Mouse (Mus musculus) cerebellum, postnatal 4 days (tissue): Measurements from ENCODE around the gene Znfx1.

ENCODE experiments used
- DNase-seq, 2 experiments: peaks; one replicate each; pipeline ENCODE4 v3.0.0; 2022; ENCODE audit warnings: low spot score in 2 of 2, mixed read lengths in 1 of 2

Znfx1 gene

DNA sequence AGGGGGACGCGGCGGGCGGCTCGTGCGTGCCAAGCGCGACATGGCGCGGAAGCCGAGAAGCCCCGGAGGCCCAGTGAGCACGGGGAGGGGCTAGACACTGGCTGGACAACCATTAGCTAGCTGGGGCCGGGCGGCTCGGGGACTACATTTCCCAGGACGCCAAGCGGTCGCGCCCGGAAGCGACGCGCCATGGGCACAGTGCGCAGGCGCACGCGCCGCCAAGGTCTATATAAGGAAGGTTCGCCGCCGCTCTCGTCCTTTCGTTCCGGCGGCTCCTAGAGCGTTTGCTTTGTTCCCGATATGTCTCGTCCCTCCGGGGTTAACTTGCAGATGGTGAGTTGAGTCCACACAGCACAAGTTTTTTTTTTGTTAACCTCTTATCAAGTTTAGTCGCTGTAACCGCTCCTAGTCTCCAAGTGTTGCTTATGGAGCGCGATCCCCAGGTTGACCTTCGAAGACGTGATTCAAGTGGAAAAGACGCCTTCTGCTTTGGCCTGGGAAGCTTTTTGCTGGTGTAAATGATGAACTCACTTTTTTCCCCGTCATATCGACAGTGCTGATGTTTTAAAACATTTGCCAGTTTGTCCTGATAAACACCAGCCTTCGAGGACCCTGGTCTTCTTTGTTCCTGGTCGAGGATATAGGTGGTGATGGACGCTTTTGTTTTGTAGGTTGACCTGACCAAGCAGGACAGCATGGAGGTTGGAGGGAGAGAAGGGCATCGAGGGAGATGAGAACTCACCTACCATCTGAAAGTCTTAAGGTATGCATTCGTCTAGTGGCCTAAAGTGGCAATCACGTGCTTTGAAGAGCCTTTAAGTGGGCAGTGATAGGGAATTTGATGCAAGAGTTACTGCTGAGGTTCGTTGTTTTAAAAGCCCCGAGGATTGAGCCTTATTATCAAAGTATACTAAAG lies at the start of gene Znfx1:
TSS of gene Znfx1 (minus strand) at position 51 of the 916 bp plus-strand sequence.
- DNase-seq: peak; percentile 98 to 99

DNA sequence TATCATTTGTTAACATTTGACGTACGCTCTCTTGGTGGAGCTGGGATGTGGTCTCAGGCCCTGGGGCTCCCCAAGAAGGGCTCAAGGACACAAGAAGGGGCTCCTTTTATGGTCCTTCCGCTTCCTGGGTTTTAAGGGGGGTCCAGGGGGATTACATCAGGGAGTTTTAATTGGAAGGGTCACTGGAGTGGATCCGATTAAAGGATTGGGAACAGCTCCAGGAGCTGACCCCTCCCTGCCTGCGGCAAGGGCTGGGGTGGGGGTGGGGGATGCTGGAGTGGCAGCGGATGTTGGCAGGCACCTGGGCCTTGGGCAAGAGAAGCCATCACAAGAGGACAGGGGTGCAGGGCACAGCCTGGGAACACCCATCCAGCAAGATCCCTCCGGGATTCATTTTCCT lies 49.4 kb upstream of the Znfx1 start:
- DNase-seq: peak in 1 of 2 experiments; percentile 32

DNA sequence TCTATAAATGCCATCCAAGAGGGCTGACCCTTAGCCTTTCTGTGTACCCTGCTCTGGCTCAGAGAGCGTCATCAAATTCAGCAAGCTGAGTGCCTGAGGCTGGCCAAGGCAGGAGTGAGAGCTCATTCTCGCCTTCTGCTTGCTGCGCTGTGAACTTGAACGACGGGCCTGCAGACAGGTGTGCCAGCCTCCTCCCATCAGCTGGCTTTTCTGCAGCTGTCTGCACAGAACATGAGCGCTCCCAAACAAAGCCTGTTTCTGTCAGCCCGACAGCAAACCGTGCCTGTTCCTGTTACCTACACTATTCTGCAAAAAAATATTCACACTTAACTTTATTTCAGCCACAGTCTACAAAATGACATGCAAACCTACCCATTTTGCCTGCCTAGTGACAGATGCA lies 46.7 kb upstream of the Znfx1 start:
- DNase-seq: no peak

DNA sequence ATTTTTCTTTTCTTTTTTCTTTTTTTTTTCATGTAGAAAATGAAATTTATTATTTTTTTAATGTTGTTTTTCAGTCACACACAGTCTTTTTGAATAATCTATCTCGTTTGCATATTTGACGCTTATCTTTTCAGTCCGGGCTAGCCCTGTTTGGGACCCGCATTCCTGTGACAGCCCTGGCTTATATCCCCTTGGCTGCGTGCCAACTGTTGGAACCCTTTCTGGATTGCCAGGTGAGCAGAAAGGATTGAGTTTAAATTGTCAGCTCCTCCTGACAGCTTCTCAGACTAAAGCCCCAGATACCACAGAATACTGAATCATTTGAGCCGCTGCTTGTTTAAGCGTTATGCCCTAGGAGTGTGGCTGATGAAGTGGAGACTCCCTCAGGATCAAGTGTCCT lies 40.7 kb upstream of the Znfx1 start:
- peak in 1 of 2 experiments; percentile 20 for DNase-seq

DNA sequence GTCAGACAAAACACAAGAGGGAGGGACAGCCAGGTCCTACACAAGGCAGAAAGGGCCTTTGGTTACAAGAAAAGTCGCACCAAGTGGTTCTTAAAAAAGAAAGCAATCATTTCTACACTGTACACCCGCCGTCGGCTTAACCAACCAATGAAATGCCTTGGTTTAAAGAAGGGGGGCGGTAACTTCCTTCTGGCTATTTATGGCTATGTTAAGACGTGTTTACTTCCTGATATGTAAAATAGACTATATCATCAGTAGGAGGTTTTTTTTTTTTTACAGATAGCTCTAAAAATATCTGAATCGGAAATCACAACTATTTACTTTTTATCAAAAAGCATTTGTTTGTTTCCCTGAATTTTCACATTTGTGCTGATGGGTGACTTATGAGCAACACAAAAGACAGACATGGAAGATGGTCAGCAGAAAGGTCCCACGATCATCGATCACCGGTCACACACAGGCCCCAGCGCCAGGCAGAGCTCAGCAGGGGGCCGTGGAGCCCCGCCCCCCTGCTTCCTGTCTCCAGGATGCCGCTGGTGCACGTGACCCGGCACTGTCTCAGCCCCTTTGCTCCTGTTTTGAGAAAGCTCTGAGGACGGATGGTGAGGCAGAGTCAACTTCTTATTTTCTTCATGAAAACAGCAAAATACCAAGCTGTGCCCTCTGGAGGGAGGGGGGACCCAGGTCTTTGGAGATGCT lies 39.1 kb upstream of the Znfx1 start:
- no peak for DNase-seq

DNA sequence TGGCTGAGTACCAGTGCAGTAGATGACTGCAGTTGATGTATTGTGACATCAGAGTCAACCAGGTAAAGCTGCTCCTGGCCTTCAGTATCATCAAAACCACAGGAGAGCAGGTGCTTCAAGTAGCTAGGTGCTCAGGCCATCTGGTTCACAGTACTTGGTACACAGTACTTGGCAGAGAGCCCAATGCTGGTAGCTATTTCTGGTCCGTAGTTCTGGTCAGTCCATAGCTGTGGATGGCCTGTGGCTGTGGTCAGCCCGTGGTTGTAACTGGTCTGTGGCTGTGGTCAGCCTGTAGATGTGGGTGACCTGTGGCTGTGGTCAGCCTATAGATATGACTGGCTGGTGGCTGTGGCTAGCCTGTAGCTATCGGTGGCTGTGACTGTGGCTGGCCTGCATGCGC lies 31.9 kb upstream of the Znfx1 start:
- DNase-seq: no peak

DNA sequence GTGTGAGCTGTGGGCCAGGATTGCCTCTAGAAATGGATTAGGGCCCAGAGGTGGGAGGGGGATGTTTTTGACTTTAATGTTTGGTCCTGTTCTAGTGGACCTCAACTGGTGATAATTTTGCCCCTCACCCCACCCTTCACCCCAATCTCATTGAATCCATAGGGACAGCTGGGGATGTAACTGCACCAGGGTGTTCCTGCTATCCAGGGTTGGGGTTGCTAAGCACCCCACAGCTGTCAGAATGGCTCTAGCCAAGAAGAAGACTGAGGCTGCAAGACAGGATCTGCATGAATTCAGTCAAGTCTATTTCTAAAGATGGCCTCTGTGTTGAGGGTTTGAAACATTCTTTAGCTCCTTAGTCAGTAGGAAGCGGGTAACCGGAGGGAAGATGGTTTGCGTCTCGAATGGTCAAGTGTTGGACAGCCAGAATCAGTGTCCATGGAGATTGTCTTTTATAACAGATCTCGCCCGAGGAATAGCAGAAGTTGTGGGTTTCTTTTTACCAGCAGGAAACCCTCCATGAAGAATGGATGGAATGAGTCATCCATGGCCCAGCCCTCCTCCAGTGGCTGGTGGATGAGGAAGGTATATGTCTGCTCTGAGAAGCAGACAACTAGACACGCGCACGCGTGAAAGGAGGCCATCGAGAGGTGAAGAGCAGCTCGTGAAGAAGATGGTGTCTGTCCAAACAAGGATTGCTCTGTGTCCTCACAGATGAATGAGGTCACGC lies 30.5 kb upstream of the Znfx1 start:
- DNase-seq: no peak

DNA sequence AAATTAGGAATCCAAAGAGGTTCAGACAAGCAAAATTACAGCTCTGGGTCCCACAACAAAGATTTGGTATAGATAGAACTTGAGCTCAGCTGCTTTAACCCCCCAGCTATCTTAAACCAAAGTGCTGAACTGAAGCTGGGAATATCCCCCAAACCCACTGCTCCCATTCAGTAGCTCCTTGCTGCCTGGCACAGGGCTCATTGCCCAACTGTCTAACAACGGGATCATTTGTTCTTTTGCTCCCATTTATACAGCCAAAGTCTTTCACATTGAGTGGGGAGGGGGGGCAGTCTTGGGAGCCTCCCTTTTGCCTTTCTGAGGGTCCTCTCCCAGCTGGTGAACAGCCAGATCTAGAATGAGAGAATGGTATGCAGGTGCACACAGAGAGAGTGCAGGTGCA lies 27.5 kb upstream of the Znfx1 start:
- DNase-seq: no peak

DNA sequence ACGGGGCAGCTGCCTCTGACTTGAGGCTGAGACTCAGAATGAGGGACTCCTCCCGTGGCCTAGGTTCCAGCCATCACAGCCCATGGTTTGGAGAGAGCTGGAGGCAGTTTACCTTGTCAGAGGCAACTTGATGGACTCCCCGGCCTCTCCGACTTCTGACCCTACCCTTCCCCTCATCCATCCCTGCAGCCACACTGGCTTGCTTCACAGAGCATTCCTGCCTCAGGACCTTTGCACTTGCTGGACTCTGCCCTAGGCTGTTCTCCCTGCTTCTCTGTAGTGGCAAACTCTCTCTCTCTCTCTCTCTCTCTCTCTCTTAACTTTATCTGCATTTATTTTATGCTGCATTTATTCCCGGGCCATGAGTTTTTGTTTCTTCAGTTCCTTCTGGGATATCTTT lies 24.0 kb upstream of the Znfx1 start:
- DNase-seq: no peak

DNA sequence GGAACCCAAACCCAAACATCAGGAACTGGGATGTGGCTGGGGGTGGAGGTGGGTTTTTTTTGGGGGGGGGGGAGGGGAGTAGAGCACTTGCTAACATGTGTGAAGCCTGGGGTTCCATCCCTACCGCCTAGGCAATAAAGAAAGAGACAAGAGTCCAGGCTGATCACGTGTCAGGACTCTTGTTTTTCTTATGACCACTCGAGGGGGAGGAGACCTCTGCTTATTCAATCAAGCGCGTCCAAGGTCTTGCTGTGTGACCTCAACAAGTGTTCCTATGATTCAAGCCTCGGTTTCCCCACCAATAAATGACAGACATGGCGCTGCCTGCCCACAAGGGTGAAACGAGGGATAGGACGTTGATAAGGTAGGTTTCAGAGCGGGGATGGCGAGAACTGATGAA lies 23.3 kb upstream of the Znfx1 start:
- DNase-seq: no peak

DNA sequence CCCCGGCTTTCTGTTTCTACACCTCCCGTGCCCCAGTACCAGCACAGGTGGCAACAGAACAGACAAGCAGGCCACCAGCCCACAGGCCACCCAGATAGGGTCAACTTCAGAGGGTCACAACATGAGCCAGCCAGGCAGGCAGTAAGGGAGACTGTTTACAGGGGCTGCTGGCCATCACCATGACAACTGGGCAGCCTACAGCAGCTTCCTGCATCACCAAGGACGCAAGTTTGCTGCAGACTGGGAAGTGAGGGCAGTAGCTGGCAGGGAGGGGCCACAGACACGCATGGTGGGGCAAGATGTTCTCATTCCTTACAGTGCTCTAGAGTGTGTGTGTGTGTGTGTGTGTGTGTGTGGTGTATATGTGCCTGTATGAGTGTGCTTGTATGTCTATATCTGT lies 18.8 kb upstream of the Znfx1 start:
- DNase-seq: no peak

DNA sequence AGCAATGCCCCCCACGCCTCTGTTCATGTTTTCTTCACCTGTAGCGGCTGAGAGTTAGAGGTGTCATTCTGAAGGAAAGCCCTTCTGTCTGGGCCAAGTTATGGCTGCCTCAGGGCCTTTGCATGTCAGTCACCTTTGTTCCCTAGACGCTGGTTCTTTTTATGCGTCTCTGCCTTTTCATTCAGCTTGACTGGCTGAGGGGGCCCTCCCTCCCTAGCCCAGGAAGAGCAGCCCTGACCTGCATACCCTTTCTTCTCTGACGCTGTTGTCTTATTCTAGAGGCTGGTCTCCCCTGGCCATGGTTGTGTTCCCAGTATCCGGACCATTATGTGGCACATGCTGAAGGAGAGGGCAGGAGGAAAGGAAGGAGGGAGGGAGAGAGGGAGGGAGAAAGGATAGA lies 18.3 kb upstream of the Znfx1 start:
- DNase-seq: no peak

DNA sequence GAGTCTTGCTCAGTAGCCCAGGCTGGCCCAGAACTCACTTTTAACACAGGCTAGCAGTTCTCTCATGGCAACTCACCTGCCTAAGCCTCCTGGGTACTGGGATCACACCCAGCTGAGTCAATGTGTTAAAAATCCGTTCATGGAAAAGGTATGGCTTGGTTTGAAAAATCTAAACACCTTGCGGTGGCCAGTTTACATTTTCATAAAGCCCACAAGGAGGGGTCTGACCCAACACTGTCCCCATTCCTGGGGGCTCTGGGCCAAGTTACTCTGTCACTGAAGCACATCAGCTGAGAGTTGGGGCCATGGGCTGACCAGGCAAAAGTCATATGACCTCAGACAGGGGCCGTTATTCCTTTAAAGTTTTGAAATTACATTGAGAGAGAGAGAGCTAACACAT lies 17.6 kb upstream of the Znfx1 start:
- no peak for DNase-seq

DNA sequence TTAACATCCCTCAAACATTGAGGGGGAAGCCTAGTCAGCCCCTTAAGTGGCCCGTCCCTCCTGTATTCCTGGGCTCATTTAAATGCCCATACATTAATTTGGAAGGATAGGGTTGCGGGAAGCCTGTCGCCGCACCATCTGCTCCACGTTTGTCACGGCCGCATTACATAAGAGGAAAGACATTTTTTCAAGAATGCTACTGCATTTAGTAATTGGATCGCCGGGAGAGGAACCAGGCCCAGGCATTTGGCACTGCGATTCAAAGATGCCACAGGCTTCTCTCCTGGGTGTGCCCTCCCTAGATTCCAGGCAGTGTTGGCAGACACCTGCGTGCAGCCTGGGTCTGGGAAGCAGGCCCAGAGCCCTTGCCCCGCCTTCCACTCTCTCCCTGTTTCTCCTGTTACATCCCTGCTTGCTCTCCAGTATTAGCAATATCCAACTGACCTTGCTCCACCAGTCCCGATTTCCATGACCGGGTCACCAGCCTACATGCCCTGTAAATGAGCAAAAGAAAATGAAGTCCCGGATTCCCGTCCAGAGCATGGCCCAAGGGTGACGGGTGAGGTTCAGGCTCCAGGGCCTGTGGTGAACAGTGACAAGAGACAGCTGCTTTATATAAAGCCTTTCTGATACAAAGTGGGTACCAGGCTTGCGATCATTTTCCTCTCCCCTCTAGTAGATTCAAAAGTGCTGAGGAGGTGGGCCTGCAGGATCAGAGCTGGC lies 16.9 kb upstream of the Znfx1 start:
- DNase-seq: peak in 1 of 2 experiments; percentile 28

DNA sequence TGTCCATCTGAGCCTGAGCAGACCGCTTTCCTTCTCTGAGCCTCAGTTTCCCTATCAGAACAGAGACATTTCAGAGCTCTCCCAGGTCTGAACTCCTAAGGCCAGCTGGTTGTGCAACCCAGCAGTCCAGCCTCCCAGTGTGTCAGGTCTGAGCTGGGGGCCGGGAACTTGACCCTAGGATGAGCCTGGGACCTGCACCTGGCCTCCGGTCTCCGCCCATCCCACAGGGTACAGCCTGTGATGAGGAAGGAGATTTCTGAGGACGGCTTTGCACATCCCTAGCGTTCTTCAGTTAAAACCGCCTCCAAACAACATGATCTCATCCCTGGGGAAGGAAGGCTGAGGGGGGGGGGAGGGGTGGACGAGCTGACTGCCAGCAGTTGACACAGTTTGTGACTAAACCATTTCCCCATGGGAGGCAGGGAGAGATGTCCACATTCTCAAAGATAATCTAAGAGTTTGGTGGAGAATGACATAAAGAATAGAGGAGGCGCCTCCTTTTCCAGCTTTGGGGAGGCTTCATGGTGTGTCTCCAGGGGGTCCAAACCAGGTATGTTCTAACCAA lies 16.2 kb upstream of the Znfx1 start:
- DNase-seq: no peak

DNA sequence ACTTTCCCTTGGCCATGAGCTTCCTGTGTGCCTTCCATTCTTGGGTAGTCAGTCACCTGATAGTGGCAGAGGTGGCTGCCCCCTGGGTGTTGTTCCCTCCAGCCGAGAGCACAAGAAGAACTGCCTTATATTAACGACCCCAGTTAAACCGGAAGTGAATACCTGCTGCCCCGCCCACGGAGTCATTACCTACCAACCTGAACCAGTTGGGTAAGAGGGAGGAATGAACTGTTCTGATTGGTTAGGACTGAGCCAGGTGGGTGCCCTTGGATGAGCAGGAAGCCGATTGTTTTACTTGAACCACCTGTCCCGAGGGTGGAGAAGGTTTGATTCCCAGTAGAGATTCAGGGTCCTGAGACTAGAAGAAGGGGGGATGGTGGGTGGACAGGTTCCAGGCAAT lies 15.7 kb upstream of the Znfx1 start:
- DNase-seq: no peak

DNA sequence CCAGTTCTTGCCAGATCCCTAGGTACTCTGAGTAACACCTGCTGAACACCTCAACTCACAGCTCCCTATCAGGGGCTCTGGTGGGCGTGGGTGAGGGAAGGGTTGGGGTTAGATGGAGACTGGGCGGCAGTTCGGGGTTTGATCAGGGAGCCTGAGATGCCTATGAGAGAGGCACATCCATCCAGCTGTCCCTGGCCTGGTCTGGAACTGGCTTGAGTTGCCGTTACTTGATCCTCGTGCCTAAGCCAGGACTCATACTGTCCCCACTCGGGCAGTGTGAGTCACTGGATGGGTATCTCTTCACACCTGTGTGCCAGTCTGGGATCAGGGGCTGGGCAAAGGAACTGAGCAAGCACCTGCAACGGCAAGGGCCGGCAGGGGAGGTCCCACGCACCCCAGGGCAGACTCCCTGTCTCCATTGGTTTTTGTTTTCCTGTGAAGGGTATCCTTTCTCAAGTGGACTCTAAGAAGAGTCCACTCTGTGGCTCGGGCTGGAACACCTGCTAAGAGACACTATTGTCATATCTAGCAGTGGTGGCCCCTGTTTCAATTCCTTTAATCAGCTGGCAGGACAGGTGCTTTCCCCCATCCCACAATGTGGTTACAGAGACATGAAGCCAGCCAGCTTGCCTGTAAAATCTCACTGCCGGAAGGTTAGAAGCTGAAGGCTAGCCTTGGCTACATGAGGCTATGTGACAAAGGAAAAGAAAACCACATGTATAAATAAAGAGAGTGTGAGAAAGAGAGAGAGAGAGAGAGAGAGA lies 14.6 kb upstream of the Znfx1 start:
- no peak for DNase-seq

DNA sequence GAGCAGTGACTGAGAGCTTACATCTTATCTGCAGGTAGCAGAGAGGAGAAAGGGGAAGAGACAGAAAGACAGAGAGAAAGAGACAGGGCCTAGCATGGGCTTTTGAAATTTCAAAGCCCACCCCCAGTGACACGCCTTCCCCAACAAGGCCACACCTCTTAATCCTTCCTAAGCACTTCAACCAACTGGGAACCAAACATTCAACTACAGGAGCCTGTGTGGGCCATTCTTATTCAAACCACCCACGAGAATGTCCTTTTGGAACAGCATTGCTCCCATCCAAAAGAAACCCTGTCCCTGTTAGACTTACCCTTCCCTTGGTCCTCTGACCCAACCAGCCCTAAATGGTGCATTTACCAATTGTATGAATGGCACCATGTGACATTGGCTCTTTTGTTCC lies 13.9 kb upstream of the Znfx1 start:
- DNase-seq: no peak

DNA sequence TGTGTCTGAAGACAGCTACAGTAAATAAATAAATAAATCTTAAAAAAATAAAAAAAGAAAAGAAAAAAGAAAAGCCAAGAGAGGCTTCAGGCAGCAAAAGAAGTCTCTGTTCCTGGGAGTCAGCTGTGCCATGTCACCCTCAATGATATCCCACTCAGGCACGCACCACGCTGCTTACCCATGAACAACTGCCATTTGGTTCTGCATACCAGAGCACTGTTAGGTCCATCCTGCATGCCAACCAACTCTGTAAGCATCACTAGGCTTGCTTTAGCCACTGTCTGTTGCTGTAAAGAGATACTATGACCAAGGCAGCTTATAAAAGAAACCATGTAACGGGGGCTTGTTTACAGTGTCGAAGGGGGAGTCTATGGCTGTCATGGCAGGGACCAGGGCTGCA lies 13.5 kb upstream of the Znfx1 start:
- no peak for DNase-seq

DNA sequence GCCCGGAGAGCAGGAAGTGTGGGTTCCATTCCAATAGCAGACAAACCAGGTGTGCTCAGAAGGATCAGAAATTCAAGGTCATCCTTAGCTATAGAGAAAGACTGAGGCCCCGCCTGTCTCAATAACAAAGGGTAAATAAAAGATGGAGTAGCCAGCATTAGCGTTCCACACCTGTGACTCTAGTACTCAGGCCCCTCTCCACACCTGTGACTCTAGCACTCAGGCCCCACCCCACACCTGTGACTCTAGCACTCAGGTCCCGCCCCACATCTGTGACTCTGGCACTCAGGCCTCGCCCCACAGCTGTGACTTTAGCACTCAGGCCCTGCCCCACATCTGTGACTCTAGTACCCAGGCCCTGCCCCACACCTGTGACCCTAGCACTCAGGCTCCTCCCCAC lies 11.8 kb upstream of the Znfx1 start:
- DNase-seq: no peak
